In the genomic region with DNA sequence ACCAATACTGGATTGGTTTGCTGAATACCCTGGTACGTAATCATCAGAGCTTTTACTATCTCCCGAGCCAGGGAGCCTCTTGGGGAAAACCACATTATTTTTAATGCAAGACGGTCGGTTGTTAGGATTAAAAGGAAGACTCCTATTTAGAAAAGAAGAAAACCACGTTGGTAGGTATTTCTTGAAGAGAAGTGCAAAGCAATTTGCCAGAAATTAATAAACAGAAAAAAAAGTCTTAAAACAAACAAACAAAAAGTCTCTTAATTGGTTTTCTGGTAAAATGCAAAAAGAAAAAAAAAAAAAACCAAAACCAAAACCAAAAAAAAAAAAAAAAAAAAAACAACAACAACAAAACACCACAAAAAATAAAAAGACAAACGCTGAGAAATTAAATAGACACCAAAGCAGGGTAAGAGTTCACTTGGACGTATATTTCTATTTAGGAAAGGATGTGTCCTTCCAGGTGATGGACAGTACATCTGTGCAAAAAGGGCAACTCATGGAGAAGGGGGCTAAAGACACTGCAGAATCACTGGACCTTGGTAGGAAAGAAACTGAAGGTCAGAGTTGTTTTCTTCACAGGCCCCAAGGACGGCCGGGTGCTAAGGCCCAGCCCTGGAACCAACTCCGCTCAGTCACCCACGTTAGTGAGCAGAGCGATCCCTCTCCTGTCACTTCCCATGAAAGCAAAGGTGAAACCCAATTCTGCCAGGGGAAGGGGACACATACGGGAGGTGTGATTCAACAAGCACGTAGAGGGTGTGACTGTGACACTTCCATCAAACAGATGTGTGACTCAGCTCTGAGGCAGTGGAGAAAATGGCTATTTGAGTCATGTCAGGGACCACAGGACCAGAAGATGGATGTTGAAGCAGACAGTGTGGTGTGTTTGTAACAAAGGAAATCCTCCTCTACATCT, we compare ENCODE assay signal across 1 mouse cellular context.
TF ChIP-seq lines count a peak whose summit lies in the region.

No protein-coding gene starts in this region.

TF ChIP-seq in MEL, 35 proteins besides CTCF, POLR2A, EP300 and RAD21 (continued from another document):
- TF ChIP-seq ELF1 (IDR thresholded peaks at IDR 0.05; ENCODE audit: low read depth, low read length) (no peak), USF1 (IDR thresholded peaks at IDR 0.05; ENCODE audit: low read depth, low read length) (no peak), ZC3H11A (IDR thresholded peaks at IDR 0.05; ENCODE audit: low read depth, low read length) (no peak), TAL1 (IDR thresholded peaks at IDR 0.05; ENCODE audit: low read length) (no peak), POLR2AphosphoS2 (IDR thresholded peaks at IDR 0.05; ENCODE audit: low read length) (no peak), GATA1 (IDR thresholded peaks at IDR 0.05; ENCODE audit: low read depth, low read length) (no peak), CHD1 (IDR thresholded peaks at IDR 0.05; ENCODE audit: low read depth, low read length) (0 out of 2 replicates have a peak, but pooled peaks have one; percentile 39), MXI1 (IDR thresholded peaks at IDR 0.05; ENCODE audit: low read depth, low read length) (0 out of 2 replicates have a peak, but pooled peaks have one; percentile 6)
